Mouse (Mus musculus): ENCODE data around the gene Olfr314. TPM values are rescaled to one million over a fixed set of nuclear protein-coding genes. Genes with fewer than 3 reads are reported as not detected.

Gene Olfr314
- not detected for polyA plus RNA-seq (2017; shearing (Covaris generic))

GRCm38 (mm10) chr11:58782480-58783089 lies at the start of gene Olfr314:
Gene Olfr314, plus strand, starts transcription at chr11:58782952.

GRCm38 (mm10) chr11:58738792-58739262 lies 43.9 kb upstream of the Olfr314 start, which contains the start of gene Olfr317:
Gene Olfr317, minus strand, starts transcription at chr11:58739212.

GRCm38 (mm10) chr11:58752434-58752833 lies 30.3 kb upstream of the Olfr314 start, which contains the start of gene Olfr316:
Gene Olfr316, plus strand, starts transcription at chr11:58752734.

GRCm38 (mm10) chr11:58772888-58773287 lies 9.9 kb upstream of the Olfr314 start, which contains the start of gene Olfr315:
Gene Olfr315, plus strand, starts transcription at chr11:58773188.

GRCm38 (mm10) chr11:58801558-58802228 lies 18.9 kb downstream of the Olfr314 start, which contains the start of gene Fam183b:
Gene Fam183b, minus strand, starts transcription at chr11:58801960.

GRCm38 (mm10) chr11:58814700-58815099 lies 31.9 kb downstream of the Olfr314 start, which contains the start of gene Olfr313:
Gene Olfr313, plus strand, starts transcription at chr11:58815000.

GRCm38 (mm10) chr11:58828937-58829336 lies 46.2 kb downstream of the Olfr314 start, which contains the start of gene Olfr312:
Gene Olfr312, plus strand, starts transcription at chr11:58829237.

Other genes starting within 250 kb of the Olfr314 start
- gene Olfr330, start 248.1 kb upstream of the Olfr314 start, polyA plus RNA-seq (2017; shearing (Covaris generic)), result not detected
- not detected for gene Olfr329-ps, start 236.5 kb upstream of the Olfr314 start, polyA plus RNA-seq (2017; shearing (Covaris generic))
- gene Olfr328, start 227.3 kb upstream of the Olfr314 start, polyA plus RNA-seq (2017; shearing (Covaris generic)), result not detected
- gene Olfr224, start 212.4 kb upstream of the Olfr314 start, polyA plus RNA-seq (2017; shearing (Covaris generic)), result 0.26 TPM
- gene Olfr325, start 205.2 kb upstream of the Olfr314 start, polyA plus RNA-seq (2017; shearing (Covaris generic)), result not detected
- gene Olfr324, start 187.8 kb upstream of the Olfr314 start, polyA plus RNA-seq (2017; shearing (Covaris generic)), result not detected
- not detected for gene 2210407C18Rik, start 166.9 kb upstream of the Olfr314 start, polyA plus RNA-seq (2017; shearing (Covaris generic))
- gene Olfr323, start 152.5 kb upstream of the Olfr314 start, polyA plus RNA-seq (2017; shearing (Covaris generic)), result not detected
- gene Trim58, start 142.5 kb upstream of the Olfr314 start, polyA plus RNA-seq (2017; shearing (Covaris generic)), result not detected
- gene Olfr322, start 124.2 kb upstream of the Olfr314 start, polyA plus RNA-seq (2017; shearing (Covaris generic)), result not detected
- not detected for gene Olfr320, start 101.9 kb upstream of the Olfr314 start, polyA plus RNA-seq (2017; shearing (Covaris generic))
- not detected for gene Olfr319, start 83.8 kb upstream of the Olfr314 start, polyA plus RNA-seq (2017; shearing (Covaris generic))
- gene Olfr318, start 58.9 kb upstream of the Olfr314 start, polyA plus RNA-seq (2017; shearing (Covaris generic)), result not detected
- not detected for gene Olfr317, start 43.7 kb upstream of the Olfr314 start, polyA plus RNA-seq (2017; shearing (Covaris generic))
- not detected for gene Olfr316, start 30.2 kb upstream of the Olfr314 start, polyA plus RNA-seq (2017; shearing (Covaris generic))
- not detected for gene Olfr315, start 9.8 kb upstream of the Olfr314 start, polyA plus RNA-seq (2017; shearing (Covaris generic))
- not detected for gene Fam183b, start 19.0 kb downstream of the Olfr314 start, polyA plus RNA-seq (2017; shearing (Covaris generic))
- gene Olfr313, start 32.0 kb downstream of the Olfr314 start, polyA plus RNA-seq (2017; shearing (Covaris generic)), result not detected
- gene Olfr312, start 46.3 kb downstream of the Olfr314 start, polyA plus RNA-seq (2017; shearing (Covaris generic)), result not detected
- gene Olfr311, start 56.3 kb downstream of the Olfr314 start, polyA plus RNA-seq (2017; shearing (Covaris generic)), result not detected
- gene Gm12258, start 64.2 kb downstream of the Olfr314 start, polyA plus RNA-seq (2017; shearing (Covaris generic)), result 14.7 TPM
- 16.0 TPM for gene 2810021J22Rik, start 84.3 kb downstream of the Olfr314 start, polyA plus RNA-seq (2017; shearing (Covaris generic))
- gene Zfp39, start 121.3 kb downstream of the Olfr314 start, polyA plus RNA-seq (2017; shearing (Covaris generic)), result 16.8 TPM
- gene Btnl10, start 135.0 kb downstream of the Olfr314 start, polyA plus RNA-seq (2017; shearing (Covaris generic)), result not detected
- gene Rnf187, start 156.0 kb downstream of the Olfr314 start, polyA plus RNA-seq (2017; shearing (Covaris generic)), result 12.3 TPM
- 17.8 TPM for gene Hist3h2ba, start 166.0 kb downstream of the Olfr314 start, polyA plus RNA-seq (2017; shearing (Covaris generic))
- 23.3 TPM for gene Hist3h2a, start 171.7 kb downstream of the Olfr314 start, polyA plus RNA-seq (2017; shearing (Covaris generic))
- gene Trim17, start 171.7 kb downstream of the Olfr314 start, polyA plus RNA-seq (2017; shearing (Covaris generic)), result 0.11 TPM
- gene Trim11, start 195.1 kb downstream of the Olfr314 start, polyA plus RNA-seq (2017; shearing (Covaris generic)), result 45.5 TPM

Data from inflammation-experienced regulatory T-cells, adult 16 weeks (primary cell).